Mouse (Mus musculus) frontal cortex, postnatal 14 days (tissue): ENCODE measurements around the gene Phlpp1.

ENCODE experiments used
- DNase-seq, 2 experiments: peaks; one replicate each; pipeline ENCODE4 v3.0.0; 2022; ENCODE audit warnings: low spot score in 2 of 2

The Phlpp1 gene

DNA sequence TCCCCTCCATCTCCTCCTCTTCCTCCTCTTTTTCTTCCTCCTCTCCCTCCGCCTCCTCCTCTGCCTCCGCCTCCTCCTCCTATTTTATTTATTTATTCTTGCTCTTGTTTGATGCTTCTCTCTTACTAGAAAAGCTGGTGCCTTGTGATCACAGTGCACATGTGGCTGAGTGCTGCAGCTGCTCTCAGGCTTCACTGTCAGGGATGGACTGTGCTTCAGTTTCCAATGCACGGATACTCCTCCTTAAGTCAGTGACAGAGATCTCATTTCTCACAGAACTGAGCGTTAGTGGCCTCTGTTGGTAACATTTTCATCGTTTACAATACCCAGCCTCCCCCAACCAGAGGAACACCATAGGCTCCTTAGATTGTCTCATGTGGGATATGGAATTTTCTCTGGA lies 215.0 kb downstream of the Phlpp1 start:
- no peak for DNase-seq

DNA sequence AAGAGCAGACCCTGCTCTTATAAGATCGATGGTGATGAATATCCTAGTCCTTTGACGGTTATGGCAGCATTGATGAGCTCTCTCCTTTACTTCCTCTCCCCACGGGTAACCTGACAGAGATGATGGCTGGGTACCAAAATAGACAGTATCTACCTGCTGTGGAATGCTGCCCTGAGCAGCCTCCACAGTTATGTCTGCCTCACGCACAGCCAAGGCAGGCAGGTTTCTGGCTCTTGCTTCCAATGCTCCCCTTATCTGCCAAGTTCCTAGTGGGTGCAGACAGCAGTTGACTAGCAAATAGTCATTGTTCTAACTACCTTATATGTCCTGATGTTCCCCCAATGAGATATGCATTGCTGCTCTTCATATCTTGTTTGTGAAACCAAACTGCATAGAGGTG lies 215.7 kb downstream of the Phlpp1 start:
- no peak for DNase-seq

DNA sequence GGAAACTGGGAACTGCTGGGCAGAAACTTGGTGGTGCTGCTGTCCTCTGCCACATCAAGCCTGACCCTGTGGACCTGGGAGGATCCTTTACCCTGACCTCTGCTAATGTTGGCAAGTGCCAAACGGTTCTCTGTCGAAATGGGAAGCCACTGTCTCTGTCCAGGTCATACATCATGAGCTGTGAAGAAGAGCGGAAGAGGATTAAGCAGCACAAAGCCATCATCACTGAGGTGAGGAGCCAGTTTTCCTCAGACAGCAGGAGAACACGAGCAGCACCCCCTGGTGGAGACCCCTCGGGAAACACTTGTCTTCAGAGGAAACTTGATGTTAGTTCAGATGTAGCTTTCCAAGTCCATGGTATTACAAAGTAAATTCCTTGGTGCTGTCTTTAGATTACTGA lies 218.1 kb downstream of the Phlpp1 start:
- DNase-seq: peak in 1 of 2 experiments; percentile 56

DNA sequence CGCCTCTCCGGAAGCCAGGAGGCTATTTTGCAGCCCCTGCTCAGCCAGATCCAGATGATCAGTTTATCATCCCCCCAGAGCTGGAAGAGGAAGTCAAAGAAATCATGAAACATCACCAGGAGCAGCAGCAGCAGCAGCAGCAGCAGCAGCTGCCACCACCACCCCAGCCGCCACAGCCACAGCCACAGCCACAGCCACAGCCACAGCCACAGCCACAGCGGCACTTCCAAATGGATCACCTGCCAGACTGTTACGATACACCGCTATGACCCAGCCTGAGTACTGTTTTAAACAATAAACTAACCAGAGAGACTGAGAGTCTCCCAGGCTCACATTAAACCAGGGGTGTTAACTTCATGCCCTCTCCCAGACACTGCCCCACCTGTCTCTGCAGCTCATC lies 221.5 kb downstream of the Phlpp1 start:
- no peak for DNase-seq

GRCm38 (mm10) chr1:106394678-106395077 lies 223.1 kb downstream of the Phlpp1 start:
- DNase-seq: no peak

- DNase-seq: peak in 1 of 2 experiments; percentile 61
Measured at GRCm38 (mm10) chr1:106395476-106395875, 223.9 kb downstream of the Phlpp1 start.

DNA sequence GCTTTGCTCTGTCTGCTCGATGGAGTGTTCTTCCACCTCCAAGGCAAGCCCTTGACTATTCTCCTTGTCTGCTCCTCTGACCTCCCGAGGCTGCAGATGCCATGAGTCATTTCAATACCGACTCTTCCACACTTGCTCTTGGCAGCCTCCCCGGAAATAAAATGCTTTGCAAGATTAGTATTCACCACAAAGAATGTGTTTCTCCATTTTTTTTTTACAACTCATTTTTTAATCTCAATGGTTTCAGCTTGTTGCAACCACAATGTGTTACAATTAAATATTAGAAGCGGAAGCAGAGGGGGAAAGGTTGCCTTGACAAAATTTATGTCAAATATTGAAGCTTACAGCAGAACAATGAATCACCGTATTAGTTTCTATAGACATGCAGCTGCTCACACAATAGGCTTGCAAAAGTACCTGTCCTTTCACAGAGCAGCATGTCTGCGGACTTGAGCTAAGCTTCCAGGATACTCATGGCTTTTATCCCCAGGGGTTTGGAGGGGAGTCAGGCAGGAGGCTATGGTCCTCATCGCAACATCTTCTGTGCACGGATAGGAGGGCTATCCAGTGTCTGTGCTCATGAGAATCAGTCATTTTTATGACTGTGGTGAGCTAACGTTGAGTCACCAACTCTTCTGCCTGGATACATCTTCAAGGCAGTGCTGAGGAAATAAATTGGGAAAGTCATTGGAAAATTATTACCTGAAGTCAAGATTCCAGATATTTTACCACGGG lies 229.5 kb downstream of the Phlpp1 start:
- no peak for DNase-seq

DNA sequence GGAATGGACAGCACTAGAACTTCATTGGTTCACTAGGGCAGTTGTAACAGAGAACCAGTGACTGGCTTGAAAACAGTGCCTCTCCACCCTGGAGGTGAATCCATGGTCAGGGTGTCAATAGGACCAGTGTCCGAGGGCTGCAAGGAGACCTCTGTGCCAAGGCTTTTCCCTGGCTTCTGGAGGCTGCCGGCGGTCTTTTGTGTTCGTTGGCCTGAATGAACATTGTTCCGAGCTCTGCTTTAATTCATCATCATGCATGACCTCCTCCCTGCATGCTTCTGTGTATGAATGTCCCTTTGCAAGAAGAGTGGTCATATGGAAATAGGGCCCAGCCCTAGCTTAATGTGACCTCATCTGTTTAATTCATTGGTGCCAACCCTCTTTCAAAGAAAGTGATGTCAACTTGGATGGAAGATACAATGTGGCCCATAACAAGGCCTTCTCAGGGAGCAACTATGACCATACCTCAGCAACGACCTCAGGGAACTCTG lies 231.5 kb downstream of the Phlpp1 start:
- no peak for DNase-seq

GRCm38 (mm10) chr1:106406852-106407251 lies 235.3 kb downstream of the Phlpp1 start:
- DNase-seq: no peak

DNA sequence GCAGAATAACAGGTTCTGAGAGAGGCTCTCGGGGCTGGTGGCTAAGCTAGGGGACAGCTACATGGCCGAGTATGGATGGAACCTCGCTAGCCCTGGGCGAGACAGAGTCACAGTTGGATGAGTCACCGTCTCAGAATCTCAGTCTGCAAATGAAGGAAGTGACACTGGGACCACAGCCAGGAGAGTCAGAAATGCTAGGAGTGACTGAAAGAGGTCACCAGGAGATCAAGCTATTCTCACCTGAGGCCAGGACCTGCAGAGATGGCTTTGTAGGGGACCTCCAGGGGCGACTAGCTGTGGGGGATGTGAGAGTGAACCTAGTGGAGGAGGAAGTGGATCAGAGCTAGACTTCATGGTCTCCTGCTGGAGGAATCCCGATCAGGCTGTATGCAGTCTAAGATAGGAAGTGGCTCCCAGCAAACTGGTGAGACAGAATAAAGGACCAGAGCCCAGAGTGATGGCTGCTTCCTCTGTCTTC lies 236.4 kb downstream of the Phlpp1 start:
- no peak for DNase-seq

- no peak for DNase-seq
Measured at GRCm38 (mm10) chr1:106410858-106411257, 239.3 kb downstream of the Phlpp1 start.

DNA sequence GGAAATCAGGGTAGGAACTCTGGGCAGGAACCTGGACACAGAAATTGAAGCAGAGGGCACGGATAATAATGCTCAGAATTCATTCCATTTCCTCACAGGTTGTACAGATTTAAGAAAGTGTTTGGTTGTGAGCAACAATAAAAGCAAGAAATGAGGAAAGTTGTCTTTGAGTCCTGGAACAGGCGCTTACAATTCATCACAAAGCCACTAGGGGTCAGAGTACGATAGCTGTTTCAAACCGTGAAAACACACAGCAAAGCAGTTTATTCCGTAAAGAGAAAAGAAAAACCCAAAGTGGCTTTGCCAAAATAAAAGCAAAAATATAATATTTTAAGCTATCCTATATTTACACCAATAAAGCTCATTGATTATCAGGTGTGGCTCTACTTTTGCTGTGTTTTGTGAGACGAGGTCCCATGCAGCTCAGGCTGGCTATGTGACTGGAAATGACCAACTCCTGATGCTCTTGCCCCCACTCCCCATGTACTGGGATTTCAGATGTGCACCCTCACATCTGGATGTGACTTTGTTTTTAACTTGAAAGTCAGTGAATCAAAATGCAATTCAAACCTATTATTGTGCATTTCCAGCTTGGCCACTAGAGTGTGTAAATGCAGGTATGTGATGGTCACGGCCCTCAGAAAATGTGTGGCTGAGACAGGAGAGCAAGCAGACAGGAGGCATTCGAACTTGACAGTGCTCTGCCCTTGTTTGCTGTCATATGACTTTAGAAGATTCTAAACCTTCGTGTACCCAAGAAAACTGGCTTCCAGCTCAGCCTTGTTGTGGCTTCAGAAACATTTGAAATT lies 253.8 kb downstream of the Phlpp1 start:
- peak in 1 of 2 experiments; percentile 38 for DNase-seq

DNA sequence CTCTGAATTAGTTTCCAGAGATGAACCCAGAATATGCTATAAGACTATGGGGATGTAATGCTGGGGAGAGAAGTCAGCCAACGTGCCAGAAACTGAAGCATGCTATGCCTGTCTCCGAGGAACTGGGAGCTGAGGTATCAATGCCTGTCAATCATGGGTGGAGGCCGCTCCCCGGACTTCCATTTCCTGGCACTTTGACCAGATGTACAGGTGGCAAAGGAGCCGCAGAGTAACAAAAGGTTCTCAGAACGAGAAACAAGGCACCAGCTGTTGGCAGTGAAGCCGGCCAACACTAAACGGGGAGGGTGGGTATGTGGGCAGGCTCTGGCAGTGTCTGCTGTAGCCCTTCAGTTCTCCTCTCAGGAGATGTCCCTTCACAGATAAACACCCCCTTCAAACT lies 256.6 kb downstream of the Phlpp1 start:
- DNase-seq: no peak

DNA sequence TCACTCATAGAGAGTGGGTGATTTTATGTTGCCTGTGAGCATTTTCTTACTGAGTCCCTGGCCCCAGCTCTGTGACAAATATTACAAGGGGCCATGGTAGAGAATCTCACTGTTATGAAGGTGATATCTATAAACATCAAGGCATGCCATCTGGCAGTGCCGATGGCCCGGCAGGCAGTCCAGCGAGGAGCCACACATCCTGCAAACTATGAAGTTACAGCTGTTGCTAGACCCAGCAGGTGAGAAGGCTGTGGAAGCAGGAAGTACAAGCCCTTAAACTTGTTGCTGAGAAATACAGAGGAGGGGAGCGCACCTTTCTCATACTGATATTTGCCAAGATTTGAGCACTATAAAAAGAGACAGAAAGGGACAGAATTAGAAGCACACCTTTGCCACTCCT lies 257.0 kb downstream of the Phlpp1 start:
- no peak for DNase-seq

DNA sequence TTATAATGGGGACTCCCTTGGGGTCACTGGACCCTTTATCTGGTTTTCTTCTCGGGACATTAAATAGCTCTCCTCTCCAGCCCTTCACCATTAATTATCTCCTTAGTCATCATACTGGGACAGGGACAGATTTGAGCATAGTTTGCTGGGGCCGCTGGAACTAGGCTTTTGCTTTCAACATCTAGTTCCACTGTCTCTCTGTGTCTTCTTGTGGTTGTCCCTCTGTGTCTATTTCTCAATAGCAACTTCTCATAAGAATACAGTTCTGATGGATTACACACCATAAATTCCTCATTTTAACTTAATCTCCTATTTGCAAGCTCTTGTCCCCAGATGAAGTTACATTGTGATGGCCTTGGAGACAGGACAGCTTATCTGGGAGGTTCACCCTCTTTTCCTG lies 262.0 kb downstream of the Phlpp1 start:
- no peak for DNase-seq
